ENCODE assay signal across 9 mouse cellular contexts in genomic region chr10:89635018-89635417, GRCm38 (mm10). TPM values are rescaled to one million over a fixed set of nuclear protein-coding genes. Genes with fewer than 3 reads are reported as not detected.
DNase-seq lines count a peak whose midpoint lies in the region; ATAC-seq and TF ChIP-seq lines count a peak whose summit lies in the region.
"Had no signal": no experiment of that assay in that cellular context is flagged by ENCODE, and none has a peak within 500 bp of the region (broad histone marks: within the 10 kb centered on the region; RNA-seq: fewer than 3 reads in every experiment).

No protein-coding gene starts in this region.

- peak overlapping the region; percentile 100; the same call in 1 of the 2 replicates for H3K27ac ChIP-seq in kidney, adult 2 months (ENCODE audit: insufficient read depth, low read depth, low read length)
- no peak overlapping the region for H3K27ac ChIP-seq in kidney, embryonic 15.5 days

- TF ChIP-seq POLR2A in kidney, adult 2 months (IDR thresholded peaks at IDR 0.05; ENCODE audit: low read depth, low read length), result no peak

- no peaks in the 10 kb centered on the region for H3K36me3 ChIP-seq in kidney, adult 2 months (ENCODE audit: control insufficient read depth, insufficient read depth, low read length)
- peaks cover 14% of the 10 kb centered on the region for H3K36me3 ChIP-seq in kidney, embryonic 15.5 days

- no peaks in the 10 kb centered on the region for H3K9me3 ChIP-seq in kidney, embryonic 15.5 days (replicated peaks)

- no peak for ATAC-seq in kidney, embryonic 15.5 days (replicated peaks; ENCODE audit: low FRiP score)
- ATAC-seq in erythroblast, adult 5-6 weeks (replicated peaks; ENCODE audit: low FRiP score, poor library complexity, severe bottlenecking), result no peak

- H3K27me3 ChIP-seq in kidney, adult 2 months (replicated peaks; ENCODE audit: control insufficient read depth, insufficient read depth, low read length), result no peaks in the 10 kb centered on the region
- no peaks in the 10 kb centered on the region for H3K27me3 ChIP-seq in kidney, embryonic 15.5 days

- no peak overlapping the region for H3K4me3 ChIP-seq in kidney, adult 2 months (ENCODE audit: insufficient read depth, low read depth, low read length)
- no peak overlapping the region for H3K4me3 ChIP-seq in kidney, embryonic 15.5 days (replicated peaks)
- H3K4me3 ChIP-seq: myocyte had no signal

- H3K9ac ChIP-seq in kidney, embryonic 15.5 days, result no peak overlapping the region

- peak; percentile 80 for TF ChIP-seq CTCF in kidney, adult 2 months (conservative IDR thresholded peaks at IDR 0.05; ENCODE audit: insufficient read depth, insufficient read length, low read depth, low read length)

- H3K4me1 ChIP-seq in kidney, adult 2 months (ENCODE audit: control insufficient read depth, insufficient read depth, low read length), result peaks cover 19% of the 10 kb centered on the region; the same call in 1 of the 2 replicates
- H3K4me1 ChIP-seq in kidney, embryonic 15.5 days, result no peaks in the 10 kb centered on the region

- no peak overlapping the region for H3K4me2 ChIP-seq in kidney, embryonic 15.5 days

- 63% methylated on average over 5 of the region's 5 CpGs for WGBS in kidney, adult 2 months
- WGBS in kidney, embryonic 15.5 days, result 88% methylated on average over 5 of the region's 5 CpGs

- peak; percentile 81 for DNase-seq in kidney, adult 2 months
- peak; percentile 34 for DNase-seq in MN1 (ENCODE audit: low spot score)
- peak; percentile 87 for DNase-seq in brain, adult 2 months (ENCODE audit: low read depth, low spot score)
- peak; percentile 61 to 72 for DNase-seq in kidney, adult 8-10 months
- DNase-seq in right cerebral cortex, postnatal 4 days, result peak; percentile 36
- no peak for DNase-seq in ovary, postnatal 10 days (ENCODE audit: low spot score)

RNA-seq across cellular contexts. Expression of gene Slc17a8, which starts 14.0 kb away (rescaled TPM):
- 0.01 and 0.08 TPM in 2 replicates for polyA plus RNA-seq in kidney, adult 2 months (2012; rRNA removed)
- polyA plus RNA-seq in kidney, embryonic 15.5 days (2015; fragmentation: Nextera tagmentation; extraction: Ambion mirVana), result 0.70 and 1.2 TPM in 2 replicates
- total RNA-seq in erythroblast, adult 5-6 weeks (2015; ENCODE audit: low replicate concordance), result 0.63 and 0.96 TPM in 2 replicates
- not detected in 2 replicates for total RNA-seq in erythroblast, adult 5-6 weeks (2017; ENCODE audit: low replicate concordance)
- polyA plus RNA-seq: myocyte had no signal

RNA-seq across cellular contexts. Expression of gene Scyl2, which starts 51.1 kb away (rescaled TPM):
- 20.9 and 21.3 TPM in 2 replicates for polyA plus RNA-seq in kidney, adult 2 months (2012; rRNA removed)
- polyA plus RNA-seq in kidney, embryonic 15.5 days (2015; fragmentation: Nextera tagmentation; extraction: Ambion mirVana), result 7.9 and 8.1 TPM in 2 replicates
- 8.6 and 14.4 TPM in 2 replicates for total RNA-seq in erythroblast, adult 5-6 weeks (2015; ENCODE audit: low replicate concordance)
- total RNA-seq in erythroblast, adult 5-6 weeks (2017; ENCODE audit: low replicate concordance), result 8.0 and 20.2 TPM in 2 replicates
